Mouse (Mus musculus) layer of hippocampus, adult 9-10 months (tissue): ENCODE measurements at regions not wholly inside any gene's neighbourhood (a gene's known extent, or its start where the extent isn't known, plus 50 kb on each side); places are given as distances from the start of the nearest gene placed in this dataset.

Source experiments
- DNase-seq: peaks from one replicate; pipeline ENCODE4 v3.0.0; 2022; ENCODE audit warnings: low spot score

DNA sequence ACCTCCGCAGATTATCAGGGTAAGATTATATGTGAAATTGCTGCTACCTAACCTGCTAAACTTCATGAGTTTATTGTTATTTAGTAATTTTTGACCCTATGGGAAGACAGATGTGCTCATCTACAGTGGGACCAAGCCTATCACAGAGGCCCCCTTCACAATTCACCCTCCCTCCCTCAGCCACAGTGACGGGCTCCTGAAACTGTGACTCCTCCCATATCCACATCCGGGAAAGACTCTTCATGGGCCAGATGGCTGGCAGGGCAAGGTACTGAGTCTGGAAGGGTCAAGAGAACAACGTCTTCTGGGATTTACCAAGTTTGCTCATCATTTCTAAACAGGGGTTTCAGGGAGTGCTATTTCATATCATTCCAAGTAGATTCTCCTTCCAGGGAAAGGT lies 84.1 kb upstream of the Irs2 start:
- no peak for DNase-seq

GRCm38 (mm10) chr8:11091675-11092345 lies 83.6 kb upstream of the Irs2 start:
- DNase-seq, result no peak

- no peak for DNase-seq
These were observed 80.8 kb upstream of the Irs2 start for GRCm38 (mm10) chr8:11088946-11089665.

GRCm38 (mm10) chr8:11085244-11085643 lies 77.0 kb upstream of the Irs2 start:
- no peak for DNase-seq

DNA sequence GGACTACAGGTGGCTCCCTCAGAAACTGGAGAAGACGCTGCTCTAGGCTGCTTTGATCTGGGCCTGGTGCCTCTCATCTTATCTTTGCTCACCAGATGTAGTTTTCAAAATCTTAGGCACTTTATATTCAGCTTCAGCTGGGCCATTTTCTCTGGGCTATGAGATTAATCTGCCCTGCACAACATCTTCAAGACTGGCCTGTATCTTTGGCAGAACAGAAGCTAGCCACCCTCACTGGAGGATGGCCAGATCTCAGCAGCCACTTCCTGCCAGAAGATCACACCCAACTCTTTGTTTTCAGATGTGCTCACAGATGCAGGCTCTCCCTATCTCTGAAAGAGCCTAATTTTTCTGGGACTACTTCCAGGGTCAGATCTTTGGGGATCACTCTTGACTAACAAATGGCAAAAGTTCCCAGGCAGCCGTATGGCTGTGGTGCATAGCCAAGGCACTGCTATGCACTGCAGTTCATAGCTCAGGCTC lies 75.8 kb upstream of the Irs2 start:
- DNase-seq, result no peak

GRCm38 (mm10) chr8:11080813-11081212 lies 72.6 kb upstream of the Irs2 start:
- no peak for DNase-seq

DNA sequence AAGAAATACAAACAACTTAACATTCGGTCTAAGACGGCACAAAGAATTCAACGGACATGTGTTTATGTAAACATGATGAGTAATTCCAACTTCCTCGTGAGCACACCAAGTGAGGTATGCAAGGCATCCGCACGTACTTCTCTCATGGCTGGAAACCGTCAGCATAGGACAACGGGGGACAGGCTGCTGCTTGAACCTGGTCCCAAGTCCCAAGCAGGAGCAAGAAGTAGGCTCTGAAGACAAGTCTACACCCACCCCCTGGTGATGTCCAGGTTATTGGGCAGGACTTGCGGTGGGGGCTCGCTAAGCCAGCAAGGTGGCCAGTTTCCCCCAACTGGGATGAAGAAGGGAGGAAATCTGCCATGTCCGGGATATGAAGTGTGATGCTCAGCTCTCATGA lies 71.5 kb upstream of the Irs2 start:
- no peak for DNase-seq

DNA sequence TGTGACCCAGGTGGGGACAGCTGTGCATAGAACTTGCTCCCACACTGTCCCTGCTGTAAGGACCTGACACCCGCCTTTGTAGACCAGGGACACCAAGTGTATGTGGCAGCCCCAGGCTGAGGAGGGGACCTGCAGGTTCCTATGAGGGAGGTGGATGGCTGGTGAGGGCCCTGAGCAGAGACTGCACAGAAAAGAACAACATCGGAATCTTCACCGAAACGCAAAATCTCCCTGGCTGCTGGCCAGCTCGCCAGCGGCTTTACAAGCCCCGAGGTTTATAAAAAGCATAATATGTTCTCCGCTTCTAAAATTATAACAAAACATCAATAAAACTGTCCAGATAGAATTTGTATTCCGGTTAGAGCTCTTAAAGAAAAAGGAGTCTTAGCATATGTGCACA lies 68.9 kb upstream of the Irs2 start:
- no peak for DNase-seq

GRCm38 (mm10) chr8:11071162-11071561 lies 62.9 kb upstream of the Irs2 start:
- DNase-seq, result no peak

GRCm38 (mm10) chr8:11067450-11067849 lies 59.2 kb upstream of the Irs2 start:
- DNase-seq, result no peak

GRCm38 (mm10) chr8:11065990-11066389 lies 57.7 kb upstream of the Irs2 start:
- DNase-seq, result no peak

GRCm38 (mm10) chr8:11065303-11065702 lies 57.0 kb upstream of the Irs2 start:
- DNase-seq, result no peak

GRCm38 (mm10) chr8:11063058-11063457 lies 54.8 kb upstream of the Irs2 start:
- DNase-seq, result no peak

DNA sequence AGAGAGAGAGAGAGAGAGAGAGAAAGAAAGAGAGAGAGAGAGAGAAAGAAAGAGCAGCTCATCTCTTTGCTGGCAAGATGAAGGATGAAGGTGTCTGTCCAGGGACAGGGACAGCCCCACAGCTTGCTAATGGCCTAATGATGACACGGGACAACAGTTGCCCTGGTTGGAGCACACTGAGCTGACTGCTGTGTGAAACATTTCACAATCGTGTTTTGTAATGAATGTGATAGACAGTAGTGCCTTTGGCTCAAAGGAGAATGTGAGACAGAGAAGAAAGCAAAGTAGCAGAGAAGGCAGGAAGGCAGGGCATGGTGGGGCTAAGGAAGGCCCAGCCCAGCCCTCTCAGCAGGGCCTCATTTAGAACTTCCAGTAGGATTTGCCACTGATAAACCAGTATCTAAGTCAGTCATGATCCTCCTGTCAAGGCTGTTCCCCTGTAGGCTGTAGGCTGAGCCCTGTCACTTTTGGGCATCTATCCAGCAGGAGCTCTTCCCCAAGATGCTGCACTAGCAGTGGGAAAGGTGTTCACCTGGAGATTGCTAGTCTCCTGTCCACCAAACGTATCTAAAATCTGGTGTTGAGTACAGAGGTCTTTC lies 54.2 kb upstream of the Irs2 start:
- no peak for DNase-seq

DNA sequence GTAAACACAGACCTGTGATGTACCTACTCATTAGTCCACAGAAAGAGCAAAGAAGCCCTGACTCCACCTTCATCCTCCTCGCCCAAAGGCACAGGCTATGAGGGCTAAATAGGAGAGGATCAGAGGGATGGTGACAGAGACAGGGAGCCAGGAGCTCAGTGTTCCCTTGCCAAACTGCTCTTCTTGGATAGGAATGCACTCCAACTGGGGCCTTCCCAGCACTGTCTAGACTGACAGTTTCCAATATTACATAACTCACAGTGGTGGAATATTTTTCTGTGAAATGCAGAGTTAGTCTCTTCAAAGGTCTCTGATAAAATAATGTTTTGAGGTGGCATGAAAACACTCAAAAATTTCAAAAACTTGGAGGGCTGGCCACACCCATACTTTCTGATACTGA lies 53.5 kb upstream of the Irs2 start:
- DNase-seq, result no peak

- no peak for DNase-seq
These were observed 52.3 kb upstream of the Irs2 start for GRCm38 (mm10) chr8:11060604-11061003.

- no peak for DNase-seq
These were observed 50.1 kb upstream of the Irs2 start for GRCm38 (mm10) chr8:11058392-11058791.
